Mouse (Mus musculus): ENCODE measurements around the gene Sparc.

DNA sequence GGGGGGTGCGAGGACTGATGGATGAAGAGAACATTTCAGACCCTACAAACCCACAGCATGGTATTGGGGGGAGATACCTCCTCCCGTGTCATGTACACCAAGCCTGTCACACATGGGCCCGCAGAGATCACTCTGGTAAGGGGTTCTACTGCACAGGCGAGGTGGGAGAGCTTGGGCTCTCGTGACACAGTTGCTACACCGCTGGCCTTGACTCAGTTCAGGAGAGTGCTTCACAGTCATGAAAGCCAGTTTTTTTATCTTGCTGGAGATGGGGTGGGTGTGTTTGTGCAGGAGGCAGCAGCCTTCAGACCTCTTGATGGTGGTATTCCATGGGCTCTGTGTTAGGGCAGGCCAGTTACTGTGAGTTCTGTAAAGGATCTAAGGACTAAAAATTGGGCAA, 13.1 kb upstream of the Sparc start:
- TF ChIP-seq CTCF (IDR thresholded peaks at IDR 0.05; ENCODE audit: extremely low read depth, insufficient read depth, insufficient read length, insufficient replicate concordance) = no peak
- TF ChIP-seq POLR2A (IDR thresholded peaks at IDR 0.05; ENCODE audit: low read depth, low read length) = no peak
